Mouse (Mus musculus): Measurements from ENCODE around the gene Nudcd3.

GRCm38 (mm10) chr11:6154211-6154701 lies 46.0 kb downstream of the Nudcd3 start:
- TF ChIP-seq EP300 (IDR thresholded peaks at IDR 0.05; ENCODE audit: low read depth) (no peak), CTCF (IDR thresholded peaks at IDR 0.05; ENCODE audit: low read depth) (no peak)

All from heart, postnatal 0 days (tissue).